Mouse (Mus musculus) limb, embryonic 12.5 days (tissue): Measurements from ENCODE around the gene Mfsd4b1. TPM values are rescaled to one million over a fixed set of nuclear protein-coding genes. Genes with fewer than 3 reads are reported as not detected.
A peak's percentile ranks its signal among the peaks of the same experiment; 100 is the strongest.

Experiments used
- ATAC-seq: fragments of 200-750 bp; cut with Nextera tagmentation; 2 replicates; pipeline ENCODE4 v1.8.0; 2017; ENCODE audit warnings: low read depth, moderate TSS enrichment; ENCODE audit not compliant: insufficient number of reproducible peaks, insufficient read depth, low FRiP score, low TSS enrichment
- H3K27ac ChIP-seq: fragments of 300-500 bp; sonication (generic); 2 replicates; pipeline ENCODE4 v1.5.1; 2016; ENCODE audit warnings: mild to moderate bottlenecking, moderate library complexity
- H3K27me3 ChIP-seq: fragments of 300-500 bp; sonication (generic); 2 replicates; pipeline ENCODE4 v1.6.1; 2016; ENCODE audit warnings: mild to moderate bottlenecking, moderate library complexity
- H3K36me3 ChIP-seq: fragments of 300-500 bp; sonication (generic); 2 replicates; pipeline ENCODE4 v1.6.1; 2016; ENCODE audit warnings: mild to moderate bottlenecking, moderate library complexity
- H3K4me1 ChIP-seq: fragments of 300-500 bp; sonication (generic); replicated peaks from 2 replicates; pipeline ENCODE4 v1.6.1; 2016
- H3K4me2 ChIP-seq: fragments of 300-500 bp; sonication (generic); 2 replicates; pipeline ENCODE4 v1.6.1; 2016; ENCODE audit warnings: mild to moderate bottlenecking, moderate library complexity
- H3K4me3 ChIP-seq: fragments of 300-500 bp; sonication (generic); replicated peaks from 2 replicates; pipeline ENCODE4 v1.5.1; 2016; ENCODE audit warnings: mild to moderate bottlenecking
- H3K9ac ChIP-seq: fragments of 300-500 bp; sonication (generic); replicated peaks from 2 replicates; pipeline ENCODE4 v1.6.1; 2016; ENCODE audit warnings: mild to moderate bottlenecking, moderate library complexity
- H3K9me3 ChIP-seq: fragments of 300-500 bp; sonication (generic); 2 replicates; pipeline ENCODE4 v1.6.1; 2016; ENCODE audit warnings: mild to moderate bottlenecking, moderate library complexity
- WGBS: fragments of 180-500 bp; shearing (Covaris S2); methylation state at CpG from one replicate; pipeline ENCODE4 v1.1.7; 2016; 5-methylcytosine and 5-hydroxymethylcytosine counted together
- polyA plus RNA-seq: library from polyadenylated mRNA; unstranded; fragments of >200 nt; fragmentation: Nextera tagmentation; extraction: Ambion mirVana; gene quantifications from 2 replicates; pipeline ENCODE4 v1.2.1, GENCODE M21; 2016

Mfsd4b1 gene
- polyA plus RNA-seq, result 0.23 and 0.33 TPM in 2 replicates

DNA sequence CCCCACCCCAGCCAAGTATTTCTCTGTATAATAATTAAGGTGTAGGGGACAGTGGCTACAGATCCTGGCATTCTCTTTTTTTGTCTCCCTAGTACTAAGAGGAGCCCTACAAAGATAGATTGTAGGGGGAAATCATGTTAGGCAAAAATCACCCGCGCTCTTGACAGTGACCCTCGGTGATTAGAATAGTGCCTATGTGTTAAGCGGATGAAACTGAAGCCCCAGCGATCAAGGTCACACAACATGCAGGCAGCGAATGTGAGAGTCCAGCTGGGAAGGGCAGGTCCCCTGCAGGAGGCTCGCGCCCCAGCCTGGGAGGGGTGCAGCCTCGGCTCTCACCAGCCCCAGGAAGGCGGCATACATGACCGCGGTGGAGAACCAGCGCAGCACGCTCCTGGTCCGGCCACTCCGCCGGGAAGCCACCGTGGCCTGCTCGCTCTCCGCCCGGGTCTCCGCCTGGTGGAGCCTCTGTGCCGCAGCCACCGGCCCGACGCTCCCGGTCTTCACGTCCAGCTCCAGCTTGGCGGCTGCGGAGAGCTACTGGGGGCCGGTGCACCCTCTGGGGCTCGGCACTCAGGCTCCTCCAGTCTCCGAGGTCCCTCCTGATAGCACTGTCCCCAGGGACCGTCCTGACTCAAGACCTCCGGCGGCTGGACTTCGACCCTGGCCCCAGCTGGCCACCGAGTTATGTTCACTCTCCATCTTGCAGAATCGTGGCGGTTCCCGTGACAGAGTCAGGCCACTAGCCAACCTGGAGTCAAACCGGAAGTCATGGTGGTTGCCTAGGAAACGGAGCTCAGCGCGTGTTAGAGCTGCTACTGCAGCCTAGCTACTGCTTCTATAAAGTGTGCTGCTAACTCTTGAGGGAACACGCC lies at the start of gene Mfsd4b1:
Mfsd4b1 (minus strand) TSS at position 715 of the 875 bp plus-strand sequence.
- H3K4me3 ChIP-seq, result peak within 1 kb of the TSS; percentile 57
- WGBS, result under 1% methylated on average over 46 of the region's 46 CpGs
- H3K4me1 ChIP-seq, result peaks cover 14% of the 10 kb centered on the region
- peak within 1 kb of the TSS; percentile 66 for H3K9ac ChIP-seq
- peak within 1 kb of the TSS; percentile 95 for H3K4me2 ChIP-seq
- H3K36me3 ChIP-seq, result no peaks in the 10 kb centered on the region
- H3K27me3 ChIP-seq, result 0 out of 2 replicates have a peak, but pooled peaks cover 4% of the 10 kb centered on the region
- peak within 1 kb of the TSS; percentile 73 for H3K27ac ChIP-seq
- peak; percentile 96 for ATAC-seq
- H3K9me3 ChIP-seq, result peaks cover 7% of the 10 kb centered on the region; the same call in 1 of the 2 replicates

DNA sequence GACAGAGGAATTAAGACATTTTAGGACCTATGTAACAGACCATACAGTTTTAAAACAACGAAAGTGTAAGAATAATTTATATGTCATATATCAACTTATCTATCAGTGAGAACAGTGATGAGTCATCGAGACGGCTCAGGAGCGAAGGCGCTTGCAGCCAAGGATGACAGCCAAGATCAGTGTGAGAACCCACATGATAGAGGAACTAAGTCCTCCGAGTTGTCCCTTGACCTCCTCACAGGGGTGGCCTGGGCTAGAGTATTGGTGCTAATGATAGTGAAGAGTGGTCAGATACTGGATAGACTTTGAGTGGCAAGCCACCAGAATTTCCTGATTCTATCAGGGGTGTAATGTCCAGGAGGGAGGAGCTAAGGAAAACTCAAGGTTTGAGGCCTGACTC lies 48.5 kb upstream of the Mfsd4b1 start:
- no peak overlapping the region for H3K4me2 ChIP-seq
- peaks cover 14% of the 10 kb centered on the region for H3K4me1 ChIP-seq
- no peaks in the 10 kb centered on the region for H3K9me3 ChIP-seq
- 93% methylated on average over 6 of the region's 6 CpGs for WGBS
- H3K36me3 ChIP-seq, result no peaks in the 10 kb centered on the region
- no peak overlapping the region for H3K4me3 ChIP-seq
- no peak overlapping the region for H3K9ac ChIP-seq
- no peak for ATAC-seq
- H3K27me3 ChIP-seq, result no peaks in the 10 kb centered on the region
- no peak overlapping the region for H3K27ac ChIP-seq

DNA sequence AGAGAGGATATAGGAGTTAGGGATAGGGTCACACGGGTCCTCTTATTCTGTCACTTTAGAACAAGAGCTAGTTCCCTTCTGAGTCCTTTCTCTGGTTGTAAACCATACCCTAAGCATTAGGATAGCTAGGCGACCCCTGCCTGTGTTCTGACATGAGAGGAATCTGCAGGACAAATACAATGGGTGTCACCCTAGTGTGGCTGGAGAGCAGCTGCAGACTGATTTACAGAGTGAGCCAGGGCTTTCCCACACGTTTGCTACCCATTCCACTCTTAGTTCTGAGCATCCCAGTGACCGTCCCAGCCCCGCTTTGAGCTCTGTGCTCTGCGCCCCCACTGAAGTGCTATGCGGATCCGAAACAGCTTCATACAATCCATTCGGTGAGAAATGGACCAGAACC lies 45.6 kb upstream of the Mfsd4b1 start:
- Histone ChIP-seq H3K4me3 (no peak overlapping the region), H3K4me1 (peaks cover 27% of the 10 kb centered on the region), H3K9ac (no peak overlapping the region), H3K4me2 (no peak overlapping the region), H3K27me3 (no peaks in the 10 kb centered on the region), H3K36me3 (no peaks in the 10 kb centered on the region), H3K9me3 (no peaks in the 10 kb centered on the region), H3K27ac (no peak overlapping the region)
- 71% methylated on average over 9 of the region's 9 CpGs for WGBS
- ATAC-seq, result no peak

DNA sequence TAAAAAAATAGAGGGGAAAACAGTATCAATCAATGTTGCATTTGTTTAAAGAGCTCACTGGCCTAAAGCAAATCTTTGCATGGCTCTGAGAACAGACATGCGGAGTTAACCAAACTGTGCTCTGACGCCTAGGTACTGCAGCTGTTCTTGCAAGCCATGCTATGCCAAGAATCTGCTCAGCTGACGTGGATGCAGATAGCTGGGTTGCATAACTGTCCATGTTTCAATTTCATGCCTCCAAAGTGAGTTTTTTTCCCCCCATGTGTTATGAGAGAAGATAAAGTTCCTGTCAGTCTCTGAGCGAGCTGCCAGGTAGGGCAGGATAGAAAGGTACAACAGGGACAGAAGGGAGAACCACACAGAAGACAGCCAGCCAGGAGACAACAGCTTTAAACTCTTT lies 44.2 kb upstream of the Mfsd4b1 start:
- H3K27me3 ChIP-seq, result no peaks in the 10 kb centered on the region
- no peak overlapping the region for H3K9ac ChIP-seq
- H3K27ac ChIP-seq, result 0 out of 2 replicates have a peak overlapping the region, but pooled peaks have one; percentile 3
- 58% methylated on average over 4 of the region's 4 CpGs for WGBS
- H3K4me2 ChIP-seq, result no peak overlapping the region
- no peaks in the 10 kb centered on the region for H3K9me3 ChIP-seq
- peaks cover 38% of the 10 kb centered on the region for H3K4me1 ChIP-seq
- no peak overlapping the region for H3K4me3 ChIP-seq
- no peaks in the 10 kb centered on the region for H3K36me3 ChIP-seq
- no peak for ATAC-seq

DNA sequence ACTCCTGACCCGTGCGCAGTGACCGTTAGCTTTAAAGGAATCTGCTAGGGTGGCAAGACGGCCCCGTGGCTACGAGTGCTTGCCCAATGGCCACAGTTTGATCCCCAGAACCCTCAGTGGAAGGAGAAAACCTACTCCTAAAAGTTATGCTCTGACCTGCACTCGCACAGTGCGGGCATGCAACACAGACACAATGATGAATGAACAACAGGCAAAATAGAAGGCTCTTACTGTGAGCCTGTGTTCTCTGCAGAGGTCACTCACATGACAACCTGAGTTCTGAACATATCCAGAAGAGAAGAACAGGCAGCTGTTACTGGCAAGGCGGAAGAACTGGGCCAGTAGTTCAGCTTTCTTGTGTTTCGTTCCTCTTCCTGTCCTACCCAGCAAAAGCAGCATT lies 43.5 kb upstream of the Mfsd4b1 start:
- no peaks in the 10 kb centered on the region for H3K9me3 ChIP-seq
- H3K4me1 ChIP-seq, result peaks cover 39% of the 10 kb centered on the region
- H3K4me2 ChIP-seq, result no peak overlapping the region
- H3K9ac ChIP-seq, result no peak overlapping the region
- WGBS, result 75% methylated on average over 10 of the region's 10 CpGs
- no peaks in the 10 kb centered on the region for H3K36me3 ChIP-seq
- H3K27ac ChIP-seq, result 0 out of 2 replicates have a peak overlapping the region, but pooled peaks have one; percentile 41
- no peak for ATAC-seq
- H3K4me3 ChIP-seq, result no peak overlapping the region
- H3K27me3 ChIP-seq, result no peaks in the 10 kb centered on the region

DNA sequence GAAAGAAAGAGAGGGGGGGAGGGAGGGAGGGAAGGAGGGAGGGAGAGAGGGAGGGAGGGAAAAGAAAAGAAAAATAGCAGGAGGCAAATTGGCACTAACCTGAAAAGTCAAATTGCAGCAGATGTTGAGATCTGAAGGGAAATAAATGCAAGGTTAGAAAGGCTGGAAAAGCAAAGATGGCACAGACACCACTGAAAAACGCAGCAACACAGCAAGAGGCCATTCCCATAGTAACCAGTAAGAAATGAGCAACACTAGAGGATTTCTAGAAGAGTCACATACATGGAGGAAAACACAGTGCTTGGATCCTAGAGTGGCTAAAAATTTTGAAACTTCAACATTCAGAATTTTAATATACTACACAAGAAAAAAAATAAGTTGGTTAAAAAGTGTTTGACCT lies 42.5 kb upstream of the Mfsd4b1 start:
- no peaks in the 10 kb centered on the region for H3K9me3 ChIP-seq
- no peak overlapping the region for H3K4me2 ChIP-seq
- H3K27me3 ChIP-seq, result no peaks in the 10 kb centered on the region
- H3K4me3 ChIP-seq, result no peak overlapping the region
- ATAC-seq, result no peak
- WGBS, result 44% methylated on average over 1 of the region's 1 CpGs
- no peaks in the 10 kb centered on the region for H3K36me3 ChIP-seq
- H3K27ac ChIP-seq, result no peak overlapping the region
- H3K4me1 ChIP-seq, result peaks cover 47% of the 10 kb centered on the region
- no peak overlapping the region for H3K9ac ChIP-seq

DNA sequence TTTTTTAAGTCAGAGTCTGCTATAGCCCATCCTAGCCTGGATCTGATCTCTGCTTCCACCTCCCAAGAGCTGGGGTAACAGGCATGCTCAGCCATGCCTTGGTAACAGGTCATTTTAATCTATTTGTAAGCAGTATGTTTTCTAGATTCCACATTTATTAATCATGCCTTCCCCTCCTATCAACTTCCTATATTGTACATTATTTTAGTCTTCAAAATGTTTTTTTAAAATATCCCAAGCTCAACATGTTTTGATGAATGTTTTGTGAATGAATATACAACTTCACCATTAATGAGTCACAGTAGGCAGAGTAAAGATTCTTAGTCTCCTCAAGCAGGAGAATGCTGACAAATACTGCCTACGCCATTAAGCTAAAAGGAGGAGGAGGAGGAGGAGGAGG lies 42.0 kb upstream of the Mfsd4b1 start:
- no peak overlapping the region for H3K9ac ChIP-seq
- ATAC-seq, result no peak
- H3K4me3 ChIP-seq, result no peak overlapping the region
- H3K27ac ChIP-seq, result no peak overlapping the region
- H3K27me3 ChIP-seq, result no peaks in the 10 kb centered on the region
- H3K4me2 ChIP-seq, result no peak overlapping the region
- H3K4me1 ChIP-seq, result peaks cover 47% of the 10 kb centered on the region
- H3K9me3 ChIP-seq, result no peaks in the 10 kb centered on the region
- H3K36me3 ChIP-seq, result no peaks in the 10 kb centered on the region
- 50% methylated on average over 1 of the region's 1 CpGs for WGBS

DNA sequence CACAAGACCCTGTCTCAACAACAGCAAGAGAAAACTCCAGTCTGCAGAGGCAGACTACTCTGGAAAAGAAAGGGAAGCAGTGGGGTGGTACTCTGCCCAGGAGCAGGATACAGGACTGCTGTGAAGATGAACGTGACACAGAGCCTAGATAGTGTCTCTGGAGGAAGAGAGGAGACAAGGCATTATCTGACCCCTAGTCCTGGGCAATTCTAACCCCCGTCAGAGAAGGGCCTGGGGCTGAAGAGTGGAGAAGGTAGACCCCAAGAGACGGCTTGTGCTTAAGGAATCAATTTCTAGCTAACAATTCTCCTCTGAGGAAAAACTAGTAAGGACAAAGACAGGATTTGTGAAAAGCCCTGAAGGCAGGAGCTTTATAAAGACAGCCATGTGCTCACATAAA lies 40.3 kb upstream of the Mfsd4b1 start:
- no peak overlapping the region for H3K4me3 ChIP-seq
- WGBS, result 19% methylated on average over 3 of the region's 3 CpGs
- peaks cover 48% of the 10 kb centered on the region for H3K4me1 ChIP-seq
- 0 out of 2 replicates have a peak, but pooled peaks have one; percentile 15 for ATAC-seq
- H3K36me3 ChIP-seq, result no peaks in the 10 kb centered on the region
- H3K27ac ChIP-seq, result peak overlapping the region; percentile 86
- no peaks in the 10 kb centered on the region for H3K9me3 ChIP-seq
- H3K27me3 ChIP-seq, result no peaks in the 10 kb centered on the region
- no peak overlapping the region for H3K4me2 ChIP-seq
- H3K9ac ChIP-seq, result no peak overlapping the region

DNA sequence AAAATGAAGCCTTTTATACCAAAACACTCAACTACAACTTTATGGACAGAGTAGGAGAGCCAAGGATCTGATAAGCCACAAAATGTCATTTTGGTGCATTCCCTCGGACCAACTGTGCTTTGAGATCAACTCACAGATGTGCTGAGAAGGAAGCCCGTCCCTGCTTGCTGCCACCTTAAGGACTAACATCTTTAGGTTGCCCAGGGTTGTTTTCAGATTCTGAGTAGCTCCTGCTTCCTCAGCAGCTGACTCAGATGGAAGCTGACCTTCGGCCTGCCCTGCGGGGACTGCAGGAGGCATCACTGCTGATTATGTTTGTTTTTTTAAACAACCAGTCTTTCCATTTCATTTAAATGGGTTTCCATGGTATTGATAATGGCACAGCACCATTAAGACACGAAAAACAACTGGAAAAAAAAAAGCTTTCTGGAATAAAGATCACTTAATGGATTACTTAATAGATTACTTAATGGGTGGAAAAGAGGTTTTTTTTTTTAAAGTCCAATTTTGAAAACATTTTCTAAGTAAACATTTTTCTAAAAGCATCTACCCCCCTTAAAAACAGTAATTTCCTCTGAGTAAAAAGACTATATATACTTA lies 38.3 kb upstream of the Mfsd4b1 start:
- Histone ChIP-seq H3K4me1 (peaks cover 42% of the 10 kb centered on the region), H3K27me3 (no peaks in the 10 kb centered on the region), H3K27ac (no peak overlapping the region), H3K9me3 (no peaks in the 10 kb centered on the region), H3K4me3 (no peak overlapping the region), H3K4me2 (no peak overlapping the region), H3K9ac (no peak overlapping the region), H3K36me3 (no peaks in the 10 kb centered on the region)
- 33% methylated on average over 5 of the region's 5 CpGs for WGBS
- ATAC-seq, result no peak

DNA sequence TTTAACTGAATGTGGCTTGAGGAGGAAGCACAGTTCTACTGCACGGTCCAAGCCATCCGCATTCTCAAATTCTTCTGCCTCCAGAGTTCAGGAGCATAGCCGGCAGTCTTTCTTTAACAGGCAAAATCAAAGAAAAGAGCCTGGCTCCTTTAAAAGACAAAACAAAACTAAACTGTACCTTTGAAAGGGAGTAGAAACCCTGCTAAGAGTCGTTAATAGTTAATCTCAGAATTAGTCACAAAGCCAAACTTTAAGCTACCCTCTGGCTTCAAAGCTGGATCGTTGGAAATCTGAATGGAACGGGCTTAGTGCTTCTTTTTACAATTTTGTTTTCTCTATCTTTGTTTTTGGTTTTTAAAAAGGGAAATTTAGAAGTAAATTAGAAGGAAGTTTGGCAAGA lies 37.7 kb upstream of the Mfsd4b1 start:
- ATAC-seq, result no peak
- 0 out of 2 replicates have a peak overlapping the region, but pooled peaks have one; percentile 17 for H3K27ac ChIP-seq
- H3K9me3 ChIP-seq, result no peaks in the 10 kb centered on the region
- H3K4me2 ChIP-seq, result no peak overlapping the region
- 36% methylated on average over 6 of the region's 6 CpGs for WGBS
- no peak overlapping the region for H3K4me3 ChIP-seq
- H3K4me1 ChIP-seq, result peaks cover 37% of the 10 kb centered on the region
- no peaks in the 10 kb centered on the region for H3K36me3 ChIP-seq
- no peaks in the 10 kb centered on the region for H3K27me3 ChIP-seq
- H3K9ac ChIP-seq, result no peak overlapping the region

DNA sequence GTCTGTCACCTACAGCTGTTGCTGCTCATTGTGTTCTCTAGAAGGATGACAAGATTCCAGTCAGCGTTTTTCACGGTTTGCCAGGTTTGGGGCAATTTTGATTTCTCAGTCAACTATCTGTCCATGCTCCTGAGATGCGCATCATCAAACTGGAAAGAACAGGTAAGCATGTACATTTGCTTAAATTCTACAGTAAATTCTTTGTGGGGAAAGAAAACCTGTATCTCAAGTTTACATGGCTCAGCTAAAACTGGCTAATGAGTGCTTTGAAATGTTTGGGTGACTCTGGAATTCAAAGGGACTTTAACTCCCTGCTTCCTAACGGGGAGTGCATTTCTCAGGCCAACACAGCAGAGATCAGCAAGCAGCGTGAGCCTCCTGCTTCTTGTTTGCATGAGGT lies 36.9 kb upstream of the Mfsd4b1 start:
- no peak for ATAC-seq

More for the DNA sequence above, 36.9 kb upstream of the Mfsd4b1 start:
- no peaks in the 10 kb centered on the region for H3K36me3 ChIP-seq
- H3K4me2 ChIP-seq, result no peak overlapping the region
- no peaks in the 10 kb centered on the region for H3K27me3 ChIP-seq
- H3K27ac ChIP-seq, result no peak overlapping the region
- no peaks in the 10 kb centered on the region for H3K9me3 ChIP-seq
- H3K9ac ChIP-seq, result no peak overlapping the region
- H3K4me3 ChIP-seq, result no peak overlapping the region
- peaks cover 36% of the 10 kb centered on the region for H3K4me1 ChIP-seq
- WGBS, result 81% methylated on average over 5 of the region's 5 CpGs
